Mouse (Mus musculus): Measurements from ENCODE around the gene Rcor1.

DNA sequence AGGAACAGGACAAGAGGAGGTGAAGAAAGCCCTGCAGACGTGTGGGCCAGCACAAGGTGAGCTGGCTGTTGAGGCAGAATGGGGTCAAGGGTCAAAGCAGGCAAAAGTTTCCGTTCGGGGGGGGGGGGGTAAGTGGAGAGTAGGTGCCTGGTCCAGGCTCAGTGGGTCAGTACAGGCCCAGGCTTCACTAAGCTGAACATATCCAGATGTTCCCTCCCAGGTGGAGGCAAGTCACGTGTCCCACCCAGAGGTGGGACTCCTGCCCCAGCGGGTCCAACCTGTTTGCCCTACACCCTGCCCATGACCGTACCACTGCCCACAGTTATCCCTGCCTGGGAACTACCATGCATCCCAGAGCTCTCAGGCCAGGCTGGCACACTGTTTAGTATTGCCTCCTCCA is 33.3 kb upstream of the Rcor1 start:
- TF ChIP-seq POLR2A (IDR thresholded peaks at IDR 0.05; ENCODE audit: borderline replicate concordance, extremely low read depth, insufficient read depth, insufficient read length, poor library complexity, severe bottlenecking): no peak
- no peak for TF ChIP-seq CTCF (IDR thresholded peaks at IDR 0.05; ENCODE audit: borderline replicate concordance, extremely low read depth, insufficient read depth, insufficient read length)
